Mouse (Mus musculus): ENCODE data around the gene Clic3. TPM values are rescaled to one million over a fixed set of nuclear protein-coding genes. Genes with fewer than 3 reads are reported as not detected.

Clic3 gene
- polyA plus RNA-seq, 2 experiments from 2014 or later: 2.0 to 2.2 TPM

Other genes with a start within 250 kb of the Clic3 start
- 10 to 100 TPM; 41.1 to 49.1 TPM for gene Nelfb, start 245.3 kb upstream of the Clic3 start, polyA plus RNA-seq (2017; shearing (Covaris generic))
- gene Stpg3, start 242.2 kb upstream of the Clic3 start, polyA plus RNA-seq (2017; shearing (Covaris generic)): not detected
- not detected for gene Fam166a, start 238.1 kb upstream of the Clic3 start, polyA plus RNA-seq (2017; shearing (Covaris generic))
- 100 to 1,000 TPM; 110 to 150 TPM for gene Tubb4b, start 232.1 kb upstream of the Clic3 start, polyA plus RNA-seq (2017; shearing (Covaris generic))
- not detected for gene Slc34a3, start 222.5 kb upstream of the Clic3 start, polyA plus RNA-seq (2017; shearing (Covaris generic))
- gene Rnf224, start 220.1 kb upstream of the Clic3 start, polyA plus RNA-seq (2017; shearing (Covaris generic)): not detected
- gene Rnf208, start 214.6 kb upstream of the Clic3 start, polyA plus RNA-seq (2017; shearing (Covaris generic)): under 1 TPM in 1 of 2 experiments, not detected in 1; 0.58 TPM
- not detected for gene Cysrt1, start 214.4 kb upstream of the Clic3 start, polyA plus RNA-seq (2017; shearing (Covaris generic))
- 1 to 10 TPM; 3.6 to 4.2 TPM for gene AL732309.1, start 210.0 kb upstream of the Clic3 start, polyA plus RNA-seq (2017; shearing (Covaris generic))
- gene Tmem203, start 201.4 kb upstream of the Clic3 start, polyA plus RNA-seq (2017; shearing (Covaris generic)): 10 to 100 TPM; 10.8 to 13.0 TPM
- 10 to 100 TPM in 1 of 2 experiments, 1 to 10 TPM in 1; 5.5 to 12.4 TPM for gene Tprn, start 194.2 kb upstream of the Clic3 start, polyA plus RNA-seq (2017; shearing (Covaris generic))
- gene Ssna1, start 184.4 kb upstream of the Clic3 start, polyA plus RNA-seq (2017; shearing (Covaris generic)): 100 to 1,000 TPM; 127 to 134 TPM
- 10 to 100 TPM; 24.8 to 39.3 TPM for gene Anapc2, start 184.4 kb upstream of the Clic3 start, polyA plus RNA-seq (2017; shearing (Covaris generic))
- not detected for gene Tmem210, start 168.7 kb upstream of the Clic3 start, polyA plus RNA-seq (2017; shearing (Covaris generic))
- not detected for gene Lrrc26, start 166.9 kb upstream of the Clic3 start, polyA plus RNA-seq (2017; shearing (Covaris generic))
- not detected for gene Grin1, start 137.7 kb upstream of the Clic3 start, polyA plus RNA-seq (2017; shearing (Covaris generic))
- 10 to 100 TPM; 19.7 to 23.2 TPM for gene Man1b1, start 124.5 kb upstream of the Clic3 start, polyA plus RNA-seq (2017; shearing (Covaris generic))
- gene Dpp7, start 100.5 kb upstream of the Clic3 start, polyA plus RNA-seq (2017; shearing (Covaris generic)): 10 to 100 TPM; 10.3 to 13.9 TPM
- 10 to 100 TPM; 13.3 to 15.0 TPM for gene Uap1l1, start 91.2 kb upstream of the Clic3 start, polyA plus RNA-seq (2017; shearing (Covaris generic))
- gene Sapcd2, start 84.5 kb upstream of the Clic3 start, polyA plus RNA-seq (2017; shearing (Covaris generic)): 1 to 10 TPM; 1.8 to 2.6 TPM
- under 1 TPM in 1 of 2 experiments, not detected in 1; 0.17 TPM for gene Entpd2, start 61.0 kb upstream of the Clic3 start, polyA plus RNA-seq (2017; shearing (Covaris generic))
- gene Npdc1, start 57.5 kb upstream of the Clic3 start, polyA plus RNA-seq (2017; shearing (Covaris generic)): 1 to 10 TPM; 1.2 to 1.7 TPM
- 10 to 100 TPM; 13.6 to 13.8 TPM for gene Fut7, start 33.6 kb upstream of the Clic3 start, polyA plus RNA-seq (2017; shearing (Covaris generic))
- 10 to 100 TPM; 32.8 to 41.4 TPM for gene Abca2, start 28.1 kb upstream of the Clic3 start, polyA plus RNA-seq (2017; shearing (Covaris generic))
- 10 to 100 TPM; 72.8 to 74.8 TPM for gene Paxx, start 4.3 kb downstream of the Clic3 start, polyA plus RNA-seq (2017; shearing (Covaris generic))
- not detected for gene Ptgds, start 13.2 kb downstream of the Clic3 start, polyA plus RNA-seq (2017; shearing (Covaris generic))
- not detected for gene Lcn12, start 37.1 kb downstream of the Clic3 start, polyA plus RNA-seq (2017; shearing (Covaris generic))
- gene Fbxw5, start 43.9 kb downstream of the Clic3 start, polyA plus RNA-seq (2017; shearing (Covaris generic)): 10 to 100 TPM; 51.3 to 71.1 TPM
- 1 to 10 TPM; 3.1 to 3.2 TPM for gene C8g, start 44.9 kb downstream of the Clic3 start, polyA plus RNA-seq (2017; shearing (Covaris generic))
- gene Traf2, start 90.1 kb downstream of the Clic3 start, polyA plus RNA-seq (2017; shearing (Covaris generic)): 10 to 100 TPM; 60.9 to 67.0 TPM
- 100 to 1,000 TPM; 290 to 402 TPM for gene Edf1, start 101.0 kb downstream of the Clic3 start, polyA plus RNA-seq (2017; shearing (Covaris generic))
- gene Mamdc4, start 118.0 kb downstream of the Clic3 start, polyA plus RNA-seq (2017; shearing (Covaris generic)): under 1 TPM; 0.40 to 0.91 TPM
- 10 to 100 TPM; 55.3 to 61.6 TPM for gene Phpt1, start 118.4 kb downstream of the Clic3 start, polyA plus RNA-seq (2017; shearing (Covaris generic))
- gene Ajm1, start 124.9 kb downstream of the Clic3 start, polyA plus RNA-seq (2017; shearing (Covaris generic)): under 1 TPM in 1 of 2 experiments, not detected in 1; 0.07 TPM
- gene Rabl6, start 151.7 kb downstream of the Clic3 start, polyA plus RNA-seq (2017; shearing (Covaris generic)): 10 to 100 TPM; 16.1 to 19.8 TPM
- gene Ccdc183, start 160.8 kb downstream of the Clic3 start, polyA plus RNA-seq (2017; shearing (Covaris generic)): not detected
- 1 to 10 TPM in 1 of 2 experiments, not detected in 1; 1.8 TPM for gene Tmem141, start 165.2 kb downstream of the Clic3 start, polyA plus RNA-seq (2017; shearing (Covaris generic))
- gene Fcna, start 171.2 kb downstream of the Clic3 start, polyA plus RNA-seq (2017; shearing (Covaris generic)): 1 to 10 TPM in 1 of 2 experiments, under 1 TPM in 1; 0.83 to 1.7 TPM
- not detected for gene Lcn8, start 196.3 kb downstream of the Clic3 start, polyA plus RNA-seq (2017; shearing (Covaris generic))
- not detected for gene Lcn5, start 201.1 kb downstream of the Clic3 start, polyA plus RNA-seq (2017; shearing (Covaris generic))
- not detected for gene Lcn6, start 219.9 kb downstream of the Clic3 start, polyA plus RNA-seq (2017; shearing (Covaris generic))
- gene Lcn10, start 225.9 kb downstream of the Clic3 start, polyA plus RNA-seq (2017; shearing (Covaris generic)): not detected
- not detected for gene Obp2a, start 243.2 kb downstream of the Clic3 start, polyA plus RNA-seq (2017; shearing (Covaris generic))
- 10 to 100 TPM; 61.8 to 76.5 TPM for gene Bmyc, start 249.9 kb downstream of the Clic3 start, polyA plus RNA-seq (2017; shearing (Covaris generic))

Data from activated CD4-positive, CD25-positive, alpha-beta regulatory T cell, adult 4 months (primary cell).